Mouse (Mus musculus): Measurements from ENCODE around the gene Cyb5r4. TPM values are rescaled to one million over a fixed set of nuclear protein-coding genes. Genes with fewer than 3 reads are reported as not detected.
A peak's percentile ranks its signal among the peaks of the same experiment; 100 is the strongest.

Gene Cyb5r4
- total RNA-seq, 1 experiment, result 27.9 TPM

DNA sequence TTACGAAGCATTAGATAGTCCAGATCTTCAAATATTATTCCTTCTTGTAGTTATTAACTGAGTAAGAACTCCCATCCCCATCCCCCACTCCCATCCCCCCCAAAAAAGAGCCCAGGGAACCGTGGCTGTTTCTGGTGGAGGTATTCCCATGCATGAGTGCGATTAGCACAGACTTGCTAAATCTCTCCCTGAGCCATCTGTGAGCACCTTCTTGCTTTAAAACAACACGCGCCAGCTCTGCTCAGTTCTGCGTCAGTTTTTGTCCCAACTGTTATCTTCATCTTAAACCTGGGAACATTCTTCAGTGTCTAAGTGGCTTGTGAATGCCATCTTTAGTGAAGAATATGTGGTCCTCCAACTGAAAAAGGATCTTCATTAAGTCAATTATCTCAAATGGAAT lies 13.3 kb upstream of the Cyb5r4 start:
- no peak for DNase-seq (ENCODE audit: low read depth, low spot score)
- Histone ChIP-seq H3K27ac (ENCODE audit: insufficient read depth, low read depth, low read length, poor library complexity, severe bottlenecking) (no peak overlapping the region), H3K4me1 (ENCODE audit: control insufficient read depth in 2 of 2, insufficient read depth in 2 of 2, low read length in 2 of 2, poor library complexity in 1 of 2) (no peaks in the 10 kb centered on the region), H3K9me3 (ENCODE audit: control insufficient read depth, insufficient read depth, low read depth, low read length) (no peaks in the 10 kb centered on the region), H3K4me3 (ENCODE audit: insufficient read depth in 1 of 2, low read depth in 1 of 2, low read length in 2 of 2, poor library complexity in 1 of 2, severe bottlenecking in 1 of 2) (no peak overlapping the region), H3K36me3 (ENCODE audit: control insufficient read depth, insufficient read depth, low read length, poor library complexity, severe bottlenecking) (no peaks in the 10 kb centered on the region), H3K9ac (ENCODE audit: insufficient read depth, low read depth, low read length, poor library complexity, severe bottlenecking) (no peak overlapping the region)
- no peak for TF ChIP-seq ZC3H11A (IDR thresholded peaks at IDR 0.05; ENCODE audit: borderline replicate concordance, low read depth, low read length)
- no peak for TF ChIP-seq ZNF384 (IDR thresholded peaks at IDR 0.05; ENCODE audit: low read depth, low read length)
- TF ChIP-seq CHD2 (IDR thresholded peaks at IDR 0.05; ENCODE audit: low read depth, low read length), result no peak
- TF ChIP-seq HCFC1 (IDR thresholded peaks at IDR 0.05; ENCODE audit: borderline replicate concordance, insufficient read depth, low read length), result no peak
- no peak for TF ChIP-seq MAFK (IDR thresholded peaks at IDR 0.05; ENCODE audit: insufficient read depth, low read depth, low read length)
- in situ Hi-C loops (cut with MboI; ENCODE audit: low sequenced_read_pairs in 2 of 2, unreplicated experiment in 2 of 2), result no loop called here

DNA sequence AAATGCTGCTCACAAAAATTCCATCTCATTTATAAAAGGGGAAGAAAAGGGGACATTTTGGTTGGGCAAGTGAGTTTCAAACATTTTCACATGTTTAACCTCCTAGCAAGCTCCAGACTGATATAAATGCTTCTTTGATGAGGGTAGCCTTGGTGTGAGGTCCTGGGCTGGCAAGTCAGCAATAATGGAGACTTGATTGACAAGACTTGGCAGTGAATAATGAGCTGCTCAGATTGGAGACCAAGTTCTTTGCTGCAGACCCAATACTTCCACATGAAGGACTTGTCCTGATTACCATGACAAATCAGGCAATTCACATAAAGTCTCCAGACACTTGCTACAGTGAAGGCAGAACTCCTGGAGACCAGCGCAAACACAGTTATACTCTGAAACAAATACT lies 12.9 kb upstream of the Cyb5r4 start:
- H3K4me3 ChIP-seq (ENCODE audit: insufficient read depth in 1 of 2, low read depth in 1 of 2, low read length in 2 of 2, poor library complexity in 1 of 2, severe bottlenecking in 1 of 2), result no peak overlapping the region
- no peaks in the 10 kb centered on the region for H3K4me1 ChIP-seq (ENCODE audit: control insufficient read depth in 2 of 2, insufficient read depth in 2 of 2, low read length in 2 of 2, poor library complexity in 1 of 2)
- no peak overlapping the region for H3K27ac ChIP-seq (ENCODE audit: insufficient read depth, low read depth, low read length, poor library complexity, severe bottlenecking)
- H3K9me3 ChIP-seq (ENCODE audit: control insufficient read depth, insufficient read depth, low read depth, low read length), result no peaks in the 10 kb centered on the region
- in situ Hi-C loops (cut with MboI; ENCODE audit: low sequenced_read_pairs in 2 of 2, unreplicated experiment in 2 of 2), result no loop called here
- TF ChIP-seq HCFC1 (IDR thresholded peaks at IDR 0.05; ENCODE audit: borderline replicate concordance, insufficient read depth, low read length), result no peak
- no peak overlapping the region for H3K9ac ChIP-seq (ENCODE audit: insufficient read depth, low read depth, low read length, poor library complexity, severe bottlenecking)
- no peak for DNase-seq (ENCODE audit: low read depth, low spot score)
- no peaks in the 10 kb centered on the region for H3K36me3 ChIP-seq (ENCODE audit: control insufficient read depth, insufficient read depth, low read length, poor library complexity, severe bottlenecking)

GRCm38 (mm10) chr9:87015288-87015937 lies 6.4 kb upstream of the Cyb5r4 start, which contains the start of gene Ripply2:
Gene Ripply2 (plus strand): TSS chr9:87015537.
- H3K27ac ChIP-seq (ENCODE audit: insufficient read depth, low read depth, low read length, poor library complexity, severe bottlenecking), result no peak within 1 kb of the TSS
- no peaks in the 10 kb centered on the region for H3K36me3 ChIP-seq (ENCODE audit: control insufficient read depth, insufficient read depth, low read length, poor library complexity, severe bottlenecking)
- in situ Hi-C loops (cut with MboI; ENCODE audit: low sequenced_read_pairs in 2 of 2, unreplicated experiment in 2 of 2), result no loop called here
- no peak for TF ChIP-seq CHD2 (IDR thresholded peaks at IDR 0.05; ENCODE audit: low read depth, low read length)
- TF ChIP-seq ZC3H11A (IDR thresholded peaks at IDR 0.05; ENCODE audit: borderline replicate concordance, low read depth, low read length), result no peak
- no peak for TF ChIP-seq HCFC1 (IDR thresholded peaks at IDR 0.05; ENCODE audit: borderline replicate concordance, insufficient read depth, low read length)
- no peak for TF ChIP-seq ZNF384 (IDR thresholded peaks at IDR 0.05; ENCODE audit: low read depth, low read length)
- no peak for TF ChIP-seq MAFK (IDR thresholded peaks at IDR 0.05; ENCODE audit: insufficient read depth, low read depth, low read length)
- peak; percentile 13 for DNase-seq (ENCODE audit: low read depth, low spot score)
- H3K4me3 ChIP-seq (ENCODE audit: insufficient read depth in 1 of 2, low read depth in 1 of 2, low read length in 2 of 2, poor library complexity in 1 of 2, severe bottlenecking in 1 of 2), result peak within 1 kb of the TSS; percentile 62 to 71
- peak within 1 kb of the TSS; percentile 33; the same call in 1 of the 2 replicates for H3K9ac ChIP-seq (ENCODE audit: insufficient read depth, low read depth, low read length, poor library complexity, severe bottlenecking)
- 0 out of 4 replicates have a peak, but pooled peaks cover 0 to 1% of the 10 kb centered on the region in 2 experiments for H3K4me1 ChIP-seq (ENCODE audit: control insufficient read depth in 2 of 2, insufficient read depth in 2 of 2, low read length in 2 of 2, poor library complexity in 1 of 2)
- no peaks in the 10 kb centered on the region for H3K9me3 ChIP-seq (ENCODE audit: control insufficient read depth, insufficient read depth, low read depth, low read length)

DNA sequence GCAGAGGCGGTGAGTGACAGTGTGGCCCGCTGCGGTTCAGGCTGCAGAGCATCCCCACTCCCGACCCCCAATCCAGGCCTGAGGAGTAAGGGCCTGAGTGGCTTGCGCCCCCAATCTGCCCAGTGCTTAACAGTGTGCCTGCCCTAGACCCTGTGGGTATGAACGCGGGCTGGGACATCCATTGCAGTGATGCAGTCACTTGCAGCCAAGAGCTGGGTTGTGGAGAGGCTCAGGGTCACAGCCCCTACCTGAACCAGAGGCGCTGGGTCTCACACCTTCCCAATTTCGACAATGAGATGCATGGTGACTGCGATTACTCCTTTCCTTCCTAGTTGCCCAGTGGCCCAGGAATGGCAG lies 5.9 kb upstream of the Cyb5r4 start:
- Histone ChIP-seq H3K27ac (ENCODE audit: insufficient read depth, low read depth, low read length, poor library complexity, severe bottlenecking) (no peak overlapping the region), H3K36me3 (ENCODE audit: control insufficient read depth, insufficient read depth, low read length, poor library complexity, severe bottlenecking) (no peaks in the 10 kb centered on the region), H3K9me3 (ENCODE audit: control insufficient read depth, insufficient read depth, low read depth, low read length) (no peaks in the 10 kb centered on the region), H3K4me1 (ENCODE audit: control insufficient read depth in 2 of 2, insufficient read depth in 2 of 2, low read length in 2 of 2, poor library complexity in 1 of 2) (0 out of 4 replicates have a peak, but pooled peaks cover 0 to 1% of the 10 kb centered on the region in 2 experiments), H3K4me3 (ENCODE audit: insufficient read depth in 1 of 2, low read depth in 1 of 2, low read length in 2 of 2, poor library complexity in 1 of 2, severe bottlenecking in 1 of 2) (peak overlapping the region; percentile 62 to 71), H3K9ac (ENCODE audit: insufficient read depth, low read depth, low read length, poor library complexity, severe bottlenecking) (0 out of 2 replicates have a peak overlapping the region, but pooled peaks have one; percentile 33)
- in situ Hi-C loops (cut with MboI; ENCODE audit: low sequenced_read_pairs in 2 of 2, unreplicated experiment in 2 of 2), result no loop called here
- TF ChIP-seq ZNF384 (IDR thresholded peaks at IDR 0.05; ENCODE audit: low read depth, low read length) (no peak), CHD2 (IDR thresholded peaks at IDR 0.05; ENCODE audit: low read depth, low read length) (no peak), ZC3H11A (IDR thresholded peaks at IDR 0.05; ENCODE audit: borderline replicate concordance, low read depth, low read length) (no peak), MAFK (IDR thresholded peaks at IDR 0.05; ENCODE audit: insufficient read depth, low read depth, low read length) (no peak), HCFC1 (IDR thresholded peaks at IDR 0.05; ENCODE audit: borderline replicate concordance, insufficient read depth, low read length) (no peak)
- no peak for DNase-seq (ENCODE audit: low read depth, low spot score)

All from ES-E14 (cell line).